Mouse (Mus musculus) testis, postnatal 10 days (tissue): ENCODE results near the gene Fli1.

ENCODE experiments used
- DNase-seq: peaks from one replicate; pipeline ENCODE4 v3.0.0; 2021; ENCODE audit warnings: low spot score

Gene Fli1

DNA sequence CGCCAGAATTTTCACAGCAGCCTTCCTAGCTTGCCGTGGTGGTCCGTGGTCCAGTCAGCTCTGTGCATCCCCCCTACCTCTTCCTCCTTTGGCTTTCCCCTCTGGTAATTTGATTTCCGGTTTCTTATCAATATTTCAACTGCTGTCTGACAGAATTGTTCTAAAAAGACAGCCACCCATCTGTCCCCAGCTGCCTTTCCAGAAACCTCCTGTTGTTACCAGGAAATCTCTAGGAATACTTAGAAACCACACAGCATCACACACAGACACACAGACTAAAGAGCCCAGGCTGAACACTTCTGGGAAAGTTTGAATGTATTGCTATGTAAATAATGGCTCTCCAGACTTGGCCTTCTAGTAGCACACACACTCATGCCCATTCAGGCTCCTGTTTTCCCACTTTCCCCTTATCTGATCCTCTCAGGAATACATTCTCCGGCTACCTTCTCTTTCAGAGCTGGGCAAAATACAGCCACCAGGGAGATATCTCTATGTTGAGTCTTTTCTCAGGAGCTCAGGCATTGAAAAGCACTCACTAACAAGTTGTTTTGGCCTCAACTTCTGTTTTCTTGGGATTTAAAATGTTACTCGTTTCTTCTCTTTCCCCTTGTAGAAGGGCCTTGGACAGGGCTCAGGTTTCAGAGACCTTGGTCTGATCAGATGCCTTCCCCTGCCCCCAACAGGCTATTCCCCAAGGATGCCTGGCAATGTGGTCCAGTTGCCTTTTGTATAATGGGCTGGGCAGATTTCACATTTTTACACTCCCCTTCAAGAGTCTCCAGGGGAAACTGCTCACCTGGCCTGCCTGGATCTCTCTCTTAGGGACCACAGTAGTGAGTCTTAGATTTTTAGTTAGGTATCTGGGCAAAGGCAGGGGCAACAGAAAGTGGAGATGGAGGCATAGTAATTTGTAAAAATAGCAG lies 7.1 kb upstream of the Fli1 start:
- no peak for DNase-seq

DNA sequence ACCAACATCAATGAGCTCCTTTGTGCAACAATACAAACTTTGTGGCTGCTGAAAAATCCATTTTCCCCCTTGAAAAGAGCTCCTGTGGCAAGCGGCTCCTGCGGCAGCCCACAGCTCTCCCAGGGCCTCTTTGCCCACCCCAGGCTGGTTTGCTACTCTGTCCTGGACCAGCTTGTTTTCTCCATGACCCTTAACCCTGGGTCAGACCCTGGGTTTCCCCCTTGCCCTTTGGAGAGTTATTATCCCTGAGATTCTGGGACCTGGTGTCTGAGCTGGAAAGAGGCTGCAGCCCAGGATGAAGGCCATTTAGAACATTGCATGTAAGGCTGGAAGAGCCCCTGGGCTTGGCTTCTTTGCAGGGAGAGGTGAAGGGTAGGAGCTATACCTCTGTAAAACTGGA lies 4.1 kb upstream of the Fli1 start:
- DNase-seq, result no peak

DNA sequence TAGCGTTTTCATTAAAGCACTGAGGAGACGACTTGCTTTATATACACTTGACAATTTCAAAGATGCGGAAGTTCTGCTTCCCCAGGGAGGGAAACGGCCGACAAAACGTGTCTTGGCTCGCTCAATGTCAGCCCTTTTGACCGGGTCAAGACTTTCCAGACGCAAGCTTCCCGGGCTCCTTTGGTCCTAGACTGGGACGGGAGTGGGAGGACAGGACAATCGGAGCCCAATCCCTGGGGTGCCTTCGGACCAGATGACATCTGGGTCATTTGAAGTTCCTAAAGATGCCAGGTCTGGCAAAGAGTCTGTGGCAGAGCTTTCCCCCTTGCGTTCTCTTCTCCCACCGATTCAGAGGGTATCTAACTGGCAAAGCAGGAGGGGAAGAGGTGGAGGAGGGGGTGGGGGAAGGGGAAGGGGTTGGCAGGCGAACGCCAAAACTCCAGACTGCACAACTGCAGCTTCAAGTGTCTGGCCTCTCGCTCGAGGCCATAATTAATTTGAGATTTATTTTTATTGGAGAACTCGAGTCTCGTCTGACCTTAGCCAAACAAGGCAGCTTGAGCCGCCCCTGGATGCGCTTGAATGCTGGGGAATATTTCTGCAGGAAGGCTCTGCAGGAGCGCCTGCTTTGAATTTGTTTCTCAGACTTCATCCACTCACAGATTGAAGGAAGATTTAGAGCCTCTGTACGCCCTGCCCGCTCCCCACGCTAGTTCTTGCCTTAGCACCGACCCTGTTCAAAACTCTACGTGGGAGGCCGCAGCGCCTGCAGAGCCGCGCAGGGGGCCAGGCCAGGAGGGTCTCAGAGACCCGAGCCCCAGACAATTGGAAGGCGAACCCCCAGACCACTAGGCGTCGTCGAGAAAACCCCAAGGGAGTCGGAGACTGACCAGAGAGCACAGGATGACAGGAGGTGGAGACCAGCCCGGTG lies 2.3 kb upstream of the Fli1 start:
- no peak for DNase-seq

- no peak for DNase-seq
These were observed 1.4 kb upstream of the Fli1 start for GRCm38 (mm10) chr9:32543923-32544575.

DNA sequence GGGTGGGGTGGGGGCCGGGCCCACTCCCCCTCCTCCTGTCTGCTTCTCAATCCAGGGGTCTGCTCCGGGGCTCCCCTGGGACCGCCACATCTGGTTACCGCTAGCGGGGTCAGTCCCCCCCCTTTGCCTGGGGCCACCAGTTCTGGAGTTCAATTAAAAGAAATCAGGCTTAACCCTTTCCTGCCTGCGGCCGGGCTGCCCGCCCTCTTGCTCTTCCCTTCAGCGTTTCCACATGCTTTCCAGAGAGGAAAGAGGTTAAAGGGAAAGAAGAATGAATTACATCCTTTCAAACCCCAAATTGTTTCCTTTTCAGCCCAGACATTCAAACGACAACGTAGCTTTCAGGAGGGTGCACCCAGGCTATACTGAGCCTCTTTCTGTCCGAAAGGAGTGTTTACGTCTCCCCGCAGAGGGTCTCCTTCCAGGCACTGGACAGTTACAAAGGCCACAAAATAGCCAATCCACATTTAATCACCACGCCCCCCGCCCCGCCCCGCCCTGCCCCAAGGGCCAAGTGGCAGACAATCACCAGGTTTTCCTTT lies 450 bp upstream of the Fli1 start:
- no peak for DNase-seq

DNA sequence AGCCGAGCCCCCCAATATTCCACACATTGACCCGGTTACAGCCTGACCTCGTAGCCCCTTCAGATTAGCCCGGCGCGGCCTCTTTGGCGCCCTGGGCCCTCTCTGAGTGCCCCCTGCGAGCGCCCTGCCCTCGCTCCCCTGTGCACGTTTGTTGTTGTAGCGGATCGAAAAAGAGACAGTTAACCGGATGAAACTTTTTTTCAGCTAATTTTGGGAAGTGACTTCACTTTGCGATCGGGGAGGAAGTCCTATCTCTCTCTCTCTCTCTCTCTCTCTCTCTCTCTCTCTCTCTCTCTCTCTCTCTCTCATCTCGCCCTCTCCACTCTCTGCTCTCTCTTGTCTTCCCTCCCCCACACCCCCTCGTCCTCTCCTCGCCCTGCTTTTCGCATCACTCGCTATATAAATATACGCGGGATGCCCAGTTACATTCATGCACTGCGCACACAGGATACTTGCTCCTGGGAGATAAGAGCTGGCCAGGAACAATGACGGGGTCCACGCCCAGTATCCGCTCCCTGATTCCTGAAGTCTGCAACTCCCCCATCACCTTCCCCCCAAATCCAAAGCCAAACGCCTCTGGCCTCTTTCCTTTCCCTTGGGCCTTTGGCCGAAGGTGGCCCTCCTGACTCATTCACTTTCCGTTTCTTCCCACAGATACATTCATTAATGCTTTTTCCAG lies 1.3 kb downstream of the Fli1 start:
- DNase-seq, result no peak

DNA sequence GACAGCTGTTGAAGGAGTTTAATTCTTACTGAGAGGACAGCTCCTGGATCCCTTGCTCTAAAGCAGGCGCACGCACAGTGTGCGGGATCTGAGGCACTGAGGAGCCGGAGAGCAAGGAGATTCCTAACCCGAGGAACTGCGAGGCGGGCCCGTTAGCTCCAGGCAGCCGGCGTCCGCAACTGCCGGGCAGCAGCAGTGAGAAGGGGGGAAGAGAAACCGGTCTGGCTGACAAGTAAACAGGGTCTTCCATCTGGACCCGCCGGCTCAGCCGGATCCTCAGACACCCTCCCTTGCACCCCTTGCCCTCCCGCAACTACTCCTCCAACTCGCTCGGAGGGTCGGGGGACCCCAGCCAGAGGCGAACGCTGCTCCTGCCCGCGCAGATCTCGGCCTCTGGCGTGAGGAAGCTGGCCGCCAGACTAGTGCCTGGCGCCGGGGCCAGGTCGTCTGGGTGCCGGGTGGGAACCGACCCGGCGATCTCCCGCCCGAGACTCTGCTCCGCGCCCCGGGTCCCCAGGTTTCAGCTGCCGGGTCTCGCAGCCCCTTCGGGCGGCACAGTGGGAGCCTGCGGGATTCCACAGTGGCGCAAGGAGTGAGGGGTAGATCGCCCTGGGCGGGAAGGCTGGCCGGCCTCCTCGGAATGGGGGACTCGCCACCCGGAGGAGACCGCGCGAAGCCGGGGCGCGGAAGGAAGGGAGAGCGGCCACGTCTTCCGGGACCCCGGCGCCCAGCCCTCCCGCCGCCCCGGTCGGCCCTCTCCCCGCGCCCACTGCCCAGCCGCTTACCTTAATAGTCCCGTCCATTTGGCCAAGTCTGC lies 2.0 kb downstream of the Fli1 start:
- peak; percentile 53 for DNase-seq

DNA sequence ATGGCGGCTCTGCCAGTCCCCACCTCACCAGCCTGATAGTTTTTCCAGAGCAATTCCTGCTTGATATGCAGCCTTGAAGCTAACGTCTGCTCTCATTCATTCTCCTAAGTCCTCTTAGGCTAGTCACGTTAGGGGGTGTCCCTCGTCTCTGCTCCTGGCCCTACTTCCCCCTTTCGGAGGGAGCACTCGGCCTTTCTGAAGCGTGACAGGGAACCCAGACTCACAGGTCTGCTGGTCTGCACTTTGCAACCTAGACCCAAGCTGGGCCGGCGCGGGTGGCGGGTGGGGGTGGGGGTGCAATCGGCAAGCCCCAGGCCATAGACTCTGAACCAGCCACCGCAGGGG lies 2.6 kb downstream of the Fli1 start:
- DNase-seq, result no peak

DNA sequence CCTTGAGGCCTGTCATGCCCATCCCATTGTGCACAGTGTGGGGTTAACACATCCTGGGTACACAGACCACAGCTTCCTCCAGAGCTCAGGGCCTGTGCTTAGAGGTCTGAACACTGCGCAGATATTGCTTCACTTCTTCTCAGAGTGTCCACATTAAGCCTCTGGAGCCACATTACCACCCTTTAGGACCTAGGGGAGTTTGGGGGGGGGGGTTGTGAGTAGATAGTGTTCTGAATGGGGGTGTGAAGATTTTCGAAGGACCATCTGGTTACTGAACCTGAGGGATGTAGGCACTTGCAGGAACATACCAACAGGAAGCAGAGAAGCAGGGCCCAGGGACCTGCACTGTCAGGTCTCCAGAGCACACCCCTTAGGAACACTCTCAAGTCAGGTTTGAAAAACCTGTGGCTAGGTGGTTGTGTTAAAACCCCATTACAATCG lies 3.3 kb downstream of the Fli1 start:
- DNase-seq, result no peak

GRCm38 (mm10) chr9:32538124-32538523 lies 4.5 kb downstream of the Fli1 start:
- DNase-seq, result no peak

- no peak for DNase-seq
These were observed 5.0 kb downstream of the Fli1 start for GRCm38 (mm10) chr9:32537706-32538105.

DNA sequence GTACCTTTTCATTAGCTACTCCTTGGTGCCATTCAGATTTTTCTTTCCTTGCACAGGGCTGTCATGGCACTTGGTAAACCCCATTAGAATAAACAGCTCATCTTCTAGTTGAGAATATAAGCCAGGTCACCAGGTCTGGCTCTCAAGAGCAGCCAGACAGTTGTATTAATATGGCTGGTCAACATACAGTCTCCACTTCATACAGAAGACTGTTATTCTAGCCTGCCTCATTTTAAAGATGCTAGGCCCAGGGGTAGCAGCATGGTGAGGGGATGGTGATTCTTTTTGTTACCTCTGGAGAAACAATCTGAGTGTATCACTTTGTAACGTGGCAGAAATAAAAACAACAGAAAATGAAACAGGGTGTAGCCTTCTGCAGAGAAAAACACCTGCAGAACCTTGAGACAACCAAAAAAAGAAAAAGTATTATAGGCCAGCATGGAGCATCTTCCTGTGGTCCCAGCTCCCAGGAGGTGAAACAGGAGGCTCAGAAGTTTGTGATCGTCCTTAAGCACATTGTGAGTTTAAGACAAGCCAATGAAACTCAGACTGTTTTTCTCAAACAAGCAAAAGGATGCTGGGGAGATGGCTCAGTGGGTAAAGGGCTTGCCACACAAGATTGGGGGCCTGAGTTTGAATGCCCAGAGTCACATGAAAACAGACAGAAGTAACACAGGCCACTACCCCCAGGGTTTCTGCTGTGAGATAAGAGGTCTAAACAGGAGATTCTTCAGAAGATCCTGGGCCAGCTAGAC lies 7.3 kb downstream of the Fli1 start:
- DNase-seq, result no peak

GRCm38 (mm10) chr9:32534025-32534615 lies 8.5 kb downstream of the Fli1 start:
- no peak for DNase-seq

DNA sequence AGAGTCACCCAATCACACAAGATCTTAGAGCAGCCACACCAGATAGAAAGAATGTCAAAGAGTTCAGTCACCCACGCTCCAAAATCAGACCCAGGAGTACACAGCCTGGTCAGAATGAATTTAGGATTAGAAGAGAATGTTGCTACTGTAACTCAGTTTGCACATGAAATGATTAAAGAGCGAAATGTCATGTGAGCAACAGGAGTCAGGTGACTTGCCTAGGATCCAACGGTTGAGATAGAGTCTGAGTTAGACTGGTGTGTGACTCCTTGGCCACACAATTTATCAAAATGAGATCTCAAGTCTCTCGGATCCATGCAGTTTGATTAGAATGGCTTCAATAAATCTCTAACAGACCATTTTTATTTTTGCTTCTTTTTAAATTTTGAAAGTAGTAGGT lies 11.1 kb downstream of the Fli1 start:
- no peak for DNase-seq

DNA sequence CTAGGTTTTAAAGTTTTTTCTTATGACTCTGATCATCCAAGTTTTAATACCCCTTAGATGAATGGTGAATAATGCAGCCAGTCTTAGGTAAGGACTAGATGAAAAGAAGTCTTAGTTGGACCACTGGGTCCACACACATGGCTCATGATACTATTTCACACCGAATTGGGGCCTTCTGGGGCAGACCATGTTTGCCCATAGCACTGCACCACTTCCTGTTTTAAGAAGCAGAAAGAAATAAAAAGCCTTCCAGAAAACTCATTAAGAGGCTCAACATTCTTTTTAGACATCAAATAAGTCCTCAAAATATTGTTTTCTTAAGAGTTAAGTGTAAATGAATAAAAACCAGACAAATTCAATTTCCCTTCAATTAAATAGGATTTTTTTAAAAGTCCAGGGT lies 11.7 kb downstream of the Fli1 start:
- DNase-seq, result no peak

DNA sequence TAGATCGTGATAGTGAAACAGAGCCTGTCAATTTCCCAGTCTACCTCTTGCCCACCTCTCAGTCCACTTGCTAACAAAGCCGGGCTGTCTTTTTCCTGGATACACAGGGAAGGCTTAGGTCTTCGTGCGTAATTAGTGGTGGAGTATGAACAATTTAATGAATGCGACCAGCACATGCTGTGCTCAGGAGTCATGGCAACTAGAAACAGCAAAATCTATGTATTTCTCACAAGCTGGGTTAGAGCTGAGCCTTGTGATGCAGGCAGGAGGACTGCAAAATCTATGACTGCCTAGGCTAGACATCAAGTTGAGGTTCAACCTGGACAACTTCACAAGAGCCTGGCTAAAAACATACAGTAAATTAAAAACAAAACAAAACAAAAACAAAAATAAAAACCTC lies 12.5 kb downstream of the Fli1 start:
- no peak for DNase-seq

DNA sequence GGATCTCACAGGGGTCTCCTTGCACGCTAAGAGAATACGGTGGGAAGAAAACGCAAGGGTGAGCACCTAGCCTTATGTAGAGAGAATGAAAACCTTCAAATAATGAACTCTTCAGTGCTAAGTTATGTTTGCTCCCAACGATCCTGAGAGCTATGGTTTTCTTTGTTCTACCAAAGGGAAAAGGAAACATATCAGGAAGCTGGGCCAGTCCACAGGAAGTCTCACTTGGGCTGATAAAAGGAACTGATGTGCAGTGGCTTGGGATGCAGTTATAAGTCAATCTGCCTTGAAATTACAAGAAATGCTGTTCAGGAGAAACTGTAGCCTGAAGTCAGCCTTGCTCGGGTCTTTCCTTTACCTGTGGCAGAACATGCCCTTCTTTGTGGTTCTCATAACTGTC lies 13.1 kb downstream of the Fli1 start:
- DNase-seq, result no peak

GRCm38 (mm10) chr9:32527329-32527728 lies 15.3 kb downstream of the Fli1 start:
- no peak for DNase-seq

GRCm38 (mm10) chr9:32525787-32526186 lies 16.9 kb downstream of the Fli1 start:
- DNase-seq, result no peak
